Mouse (Mus musculus): ENCODE results near the gene Tnr.

The Tnr gene

DNA sequence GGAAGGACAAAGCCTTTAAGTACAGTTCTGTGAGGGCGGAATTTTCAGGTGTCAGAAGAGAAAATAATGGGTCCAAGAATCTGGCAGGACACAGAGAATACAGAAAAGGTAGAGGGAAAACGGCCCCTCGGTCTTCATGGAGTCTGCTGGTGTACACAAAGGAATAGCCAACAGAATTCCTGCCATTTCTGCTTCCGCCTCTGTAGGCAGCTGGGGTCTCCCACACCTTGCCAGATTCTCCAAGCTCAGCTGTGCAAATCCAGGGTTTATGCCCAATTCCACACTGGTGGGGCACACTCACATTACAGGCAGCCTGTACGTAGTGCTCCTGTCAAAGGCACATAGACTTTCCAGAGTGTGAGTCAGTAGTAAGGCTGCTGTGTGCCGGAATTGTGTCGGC, 43.6 kb downstream of the Tnr start:
- no peak for DNase-seq

- no peak for DNase-seq
These were observed 46.7 kb downstream of the Tnr start for GRCm38 (mm10) chr1:159570270-159570669.

DNA sequence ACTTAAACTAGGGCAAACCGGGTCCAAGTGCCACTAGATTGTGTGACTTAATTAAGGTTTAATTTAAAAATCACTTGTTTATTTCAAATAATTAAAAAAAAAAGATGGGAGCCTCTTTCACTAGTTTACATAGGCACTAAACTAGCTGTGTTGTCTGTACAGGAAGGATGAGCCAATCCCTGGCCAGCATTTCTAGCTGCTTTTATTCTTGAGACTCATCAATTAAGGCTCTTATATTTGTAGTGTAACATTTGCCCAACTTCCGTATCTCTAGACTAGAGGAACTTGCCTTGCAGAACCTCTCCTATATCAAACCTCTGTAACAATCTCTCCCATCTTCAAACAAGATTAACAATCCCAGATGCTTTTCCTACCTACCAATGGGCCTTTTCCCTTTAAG, 47.3 kb downstream of the Tnr start:
- DNase-seq: no peak

GRCm38 (mm10) chr1:159571951-159572350, 48.4 kb downstream of the Tnr start:
- DNase-seq: no peak

- no peak for DNase-seq
These were observed 49.5 kb downstream of the Tnr start for GRCm38 (mm10) chr1:159573116-159573515.

DNA sequence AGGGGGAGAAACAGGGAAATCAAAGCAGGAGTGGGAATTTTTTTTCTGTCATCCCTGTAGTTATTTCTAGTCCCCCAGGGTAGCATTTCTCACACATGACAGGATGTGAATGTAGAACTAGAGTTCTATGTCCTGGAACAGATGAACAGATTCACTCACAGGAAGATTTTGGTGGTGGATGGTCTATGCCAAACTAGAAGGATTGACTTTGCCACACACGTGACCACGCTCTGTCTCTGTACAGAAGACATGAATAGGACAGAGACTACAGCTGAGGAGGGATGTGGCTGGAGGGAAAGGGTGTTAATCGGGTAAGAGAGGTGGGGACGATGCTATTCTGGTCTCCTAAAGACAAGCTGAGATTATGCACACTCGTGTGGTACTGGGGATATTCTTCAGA, 51.1 kb downstream of the Tnr start:
- DNase-seq: no peak

DNA sequence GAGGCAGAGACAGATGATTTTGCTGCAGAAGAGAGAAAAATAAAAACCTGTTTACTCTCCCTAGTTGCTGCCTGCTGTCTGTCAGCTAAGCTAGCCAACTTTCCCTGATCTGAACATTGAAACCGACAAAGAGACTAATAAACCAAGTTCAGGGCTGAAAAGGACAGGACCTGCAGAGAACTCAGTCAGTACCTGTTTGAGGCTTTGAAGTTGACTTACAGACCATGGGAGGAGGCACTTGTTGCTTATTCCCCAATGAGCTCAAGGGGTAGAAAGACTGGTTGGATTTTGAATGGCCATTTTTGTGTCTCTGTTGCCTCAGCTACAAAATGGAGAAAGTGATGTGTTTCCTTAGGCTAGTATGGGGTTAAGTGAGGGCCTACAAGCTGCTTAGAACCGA, 52.7 kb downstream of the Tnr start:
- no peak for DNase-seq

DNA sequence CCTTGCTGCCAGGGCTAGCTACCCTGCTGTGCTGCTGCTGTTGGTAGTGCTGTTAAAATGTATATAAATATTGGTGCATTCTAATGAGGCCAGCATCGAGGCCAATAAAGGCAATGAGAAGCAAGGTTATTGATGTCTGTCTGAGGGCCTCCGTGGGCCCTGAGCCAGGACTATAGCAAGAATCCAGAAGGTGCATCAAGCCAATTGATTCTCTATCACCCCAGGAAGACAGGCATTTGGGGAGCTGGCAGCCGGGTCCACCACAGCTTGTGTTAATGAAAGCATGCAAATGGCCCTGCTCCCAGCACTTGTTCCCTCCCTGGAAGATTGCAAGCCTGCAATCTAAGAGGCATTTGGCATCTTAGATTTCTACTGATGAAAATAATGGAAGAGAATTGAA, 54.8 kb downstream of the Tnr start:
- peak; percentile 20 for DNase-seq

GRCm38 (mm10) chr1:159580335-159580921, 56.9 kb downstream of the Tnr start:
- no peak for DNase-seq

DNA sequence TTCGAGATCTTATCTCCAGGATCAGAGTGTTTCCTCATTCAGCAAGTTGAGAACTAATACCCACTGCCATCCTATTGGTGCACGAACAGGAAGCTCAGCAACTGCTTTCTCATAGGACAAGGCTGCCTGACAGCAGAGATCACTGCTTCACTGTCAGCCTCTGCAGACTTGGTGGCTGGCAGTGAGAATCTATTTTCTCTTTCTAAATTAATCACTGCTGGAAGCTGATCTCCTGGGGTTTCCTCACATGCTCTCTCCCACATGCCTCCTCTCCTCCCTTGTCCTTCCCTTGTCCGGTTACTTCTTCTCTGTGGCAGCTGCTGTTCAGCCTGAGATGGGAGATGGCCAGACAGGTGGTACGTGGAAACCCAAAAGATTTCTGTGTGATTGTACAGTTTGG, 60.3 kb downstream of the Tnr start:
- no peak for DNase-seq

- DNase-seq: no peak
These were observed 65.2 kb downstream of the Tnr start for GRCm38 (mm10) chr1:159588741-159589140.

GRCm38 (mm10) chr1:159594099-159595058, 70.8 kb downstream of the Tnr start:
- DNase-seq: no peak

- DNase-seq: no peak
These were observed 72.2 kb downstream of the Tnr start for GRCm38 (mm10) chr1:159595729-159596128.

DNA sequence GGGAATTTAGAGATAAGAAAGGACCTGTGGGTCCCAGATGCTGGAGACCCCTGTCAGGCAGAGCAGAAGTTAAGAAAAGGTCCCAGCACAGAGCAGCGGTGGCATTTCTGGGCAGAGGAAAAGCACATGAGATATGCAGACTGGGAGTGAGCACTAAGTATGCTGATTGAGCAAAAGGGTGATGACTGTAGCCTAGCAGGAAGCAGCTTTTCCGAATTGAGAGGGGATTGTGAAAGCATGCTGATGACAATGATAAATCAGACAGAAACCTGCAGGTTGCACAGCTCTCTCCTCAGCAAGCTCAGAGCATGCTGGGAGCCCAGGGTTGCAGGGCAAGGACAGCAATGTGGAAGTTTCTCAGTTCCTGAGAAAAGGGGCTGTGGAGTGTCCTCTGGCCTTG, 73.1 kb downstream of the Tnr start:
- DNase-seq: no peak

- DNase-seq: no peak
These were observed 90.0 kb downstream of the Tnr start for GRCm38 (mm10) chr1:159613561-159613960.

GRCm38 (mm10) chr1:159614062-159614601, 90.6 kb downstream of the Tnr start:
- DNase-seq: no peak

DNA sequence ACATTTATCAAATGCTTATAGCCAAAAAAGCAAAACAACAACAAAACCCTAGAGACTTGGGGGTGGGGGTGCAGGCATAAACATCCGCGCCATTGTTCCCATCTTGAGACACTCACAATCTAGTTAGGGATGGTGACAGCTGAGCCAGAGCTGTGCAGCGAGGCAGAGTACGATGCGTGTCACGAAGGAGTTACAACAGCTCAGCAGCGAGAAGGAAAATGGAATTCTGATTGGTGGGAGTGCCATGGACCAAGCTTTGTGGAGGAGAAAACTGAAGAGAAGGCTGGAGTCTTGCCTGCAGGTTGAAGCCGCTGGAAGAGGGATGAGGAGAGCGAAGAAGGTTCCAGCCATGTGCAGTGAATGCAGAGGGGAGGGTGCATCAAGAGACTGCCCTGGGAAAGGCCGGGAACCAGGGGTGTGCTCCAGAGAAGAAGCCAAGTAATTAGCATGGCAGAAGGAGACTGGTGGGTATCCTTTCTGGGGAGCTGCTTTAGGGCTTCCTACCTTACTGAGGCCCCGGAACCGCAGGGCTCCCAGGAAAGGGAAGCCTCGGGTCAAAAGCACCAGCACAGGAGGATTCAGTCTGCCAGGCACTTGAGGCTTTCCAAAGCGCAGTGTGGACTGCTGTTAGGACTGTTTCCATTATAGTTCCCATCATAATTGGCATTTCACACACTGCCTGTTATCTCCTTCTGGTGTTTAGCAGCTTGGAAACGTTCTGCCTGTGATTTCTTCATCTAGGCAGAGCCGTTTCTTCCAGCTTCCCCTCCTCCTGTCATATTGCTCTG, 91.3 kb downstream of the Tnr start:
- DNase-seq: no peak

- DNase-seq: no peak
These were observed 92.1 kb downstream of the Tnr start for GRCm38 (mm10) chr1:159615686-159616085.

- no peak for DNase-seq
These were observed 95.6 kb downstream of the Tnr start for GRCm38 (mm10) chr1:159619205-159619604.

DNA sequence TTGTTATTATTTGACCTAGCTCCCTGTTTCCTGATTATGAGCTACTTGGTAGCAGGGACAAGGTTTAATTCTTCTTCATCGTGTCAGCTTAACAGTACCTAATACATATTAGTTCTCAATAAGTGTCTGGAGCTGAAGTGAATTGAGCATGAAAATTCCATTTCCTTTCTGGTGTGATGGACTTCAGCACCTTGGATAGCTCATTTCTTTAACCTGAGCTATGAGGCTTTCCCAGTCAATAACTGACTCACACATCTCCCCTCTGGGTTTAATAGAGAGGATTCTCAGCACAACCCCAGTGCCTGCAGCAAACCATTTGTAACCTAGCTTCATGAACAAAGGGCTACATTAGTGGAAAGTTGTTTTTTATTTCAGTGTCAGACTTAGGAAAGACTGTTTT, 97.8 kb downstream of the Tnr start:
- no peak for DNase-seq

- DNase-seq: no peak
These were observed 105.5 kb downstream of the Tnr start for GRCm38 (mm10) chr1:159629119-159629518.

DNA sequence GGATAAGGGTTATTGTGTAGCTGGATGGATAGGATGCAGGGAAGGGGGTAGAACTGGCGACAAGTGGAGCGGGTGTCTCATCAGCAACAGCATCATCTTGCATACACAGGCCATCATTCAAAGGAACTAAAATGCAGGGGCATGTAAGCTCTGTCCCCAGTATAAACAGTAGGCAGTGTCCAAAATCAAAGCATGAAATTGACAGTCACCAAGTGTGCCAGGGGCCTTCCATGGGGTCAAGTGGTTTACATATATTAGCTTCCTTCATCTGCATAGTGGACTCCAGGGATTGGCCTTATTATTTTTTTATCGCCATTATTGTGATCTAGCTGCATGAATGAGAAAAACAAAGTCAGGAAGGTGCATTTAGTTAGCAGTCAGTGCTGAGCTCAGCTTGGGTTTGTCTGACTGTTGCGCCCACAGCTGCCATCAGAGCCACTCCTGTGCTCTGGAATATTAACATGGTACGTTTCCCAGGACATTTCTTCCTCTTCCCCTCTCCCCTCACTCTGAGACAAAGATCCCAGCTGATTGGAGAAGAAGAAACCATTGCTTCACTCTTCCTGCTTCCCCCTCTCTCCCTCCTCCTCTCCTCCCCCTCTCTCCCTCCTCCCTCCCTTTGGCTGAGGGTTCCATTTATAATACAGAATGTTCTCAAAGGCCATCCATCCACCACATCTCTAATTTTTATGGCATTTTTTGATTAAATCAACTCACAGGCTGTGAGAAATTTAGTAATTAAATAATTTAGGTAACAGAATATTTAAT, 106.4 kb downstream of the Tnr start:
- no peak for DNase-seq

DNA sequence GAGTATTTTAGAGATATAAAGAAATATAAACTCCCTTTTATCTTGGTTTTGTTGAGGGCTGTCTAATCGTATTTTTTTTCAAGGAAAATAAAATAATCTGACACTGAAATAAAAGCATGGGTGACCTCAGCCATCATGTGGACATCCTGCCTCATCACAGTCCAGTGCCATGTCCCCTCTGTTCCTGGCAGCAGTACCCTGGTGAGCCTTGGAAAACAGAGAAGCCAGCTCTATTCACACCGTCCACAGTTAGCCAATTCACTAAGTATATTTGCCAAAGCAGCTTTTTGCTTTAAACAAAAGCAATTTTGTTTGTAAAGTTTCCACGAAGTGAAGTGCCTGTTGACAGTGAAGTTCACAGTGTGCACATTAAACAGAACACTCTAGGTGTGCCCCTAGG, 109.0 kb downstream of the Tnr start:
- no peak for DNase-seq
